Mouse (Mus musculus): ENCODE measurements at regions not wholly inside any gene's neighbourhood (a gene's known extent, or its start where the extent isn't known, plus 50 kb on each side); places are given as distances from the start of the nearest gene placed in this dataset.
"Not testable (repeated sequence)": the region's sequence is repeated elsewhere in the genome, so short reads cannot be mapped to it uniquely, and the experiment has no call there.

- no peak overlapping the region for H3K9ac ChIP-seq (replicated peaks; ENCODE audit: low read length)
- no peaks in the 10 kb centered on the region for H3K4me1 ChIP-seq (ENCODE audit: insufficient read depth, low read length)
- 88% methylated on average over 2 of the region's 2 CpGs for WGBS
- H3K27ac ChIP-seq, result no peak overlapping the region
- no peaks in the 10 kb centered on the region for H3K27me3 ChIP-seq (ENCODE audit: insufficient read depth, low read length)
- no peak overlapping the region for H3K4me3 ChIP-seq (ENCODE audit: low read length)
- H3K4me2 ChIP-seq (ENCODE audit: low read depth, low read length), result no peak overlapping the region
- no peak for TF ChIP-seq CTCF (IDR thresholded peaks at IDR 0.05; ENCODE audit: low read depth)
- no peaks in the 10 kb centered on the region for H3K9me3 ChIP-seq (ENCODE audit: low read length)
- DNase-seq (ENCODE audit: low spot score) (no peak), ATAC-seq (no peak)
- no peaks in the 10 kb centered on the region for H3K36me3 ChIP-seq (ENCODE audit: insufficient read depth, low read length)
These were observed 165.8 kb upstream of the Nudt12 start for GRCm38 (mm10) chr17:59179018-59179417.

- DNase-seq (ENCODE audit: low spot score), result no peak
- Histone ChIP-seq H3K27ac (no peak overlapping the region), H3K9ac (replicated peaks; ENCODE audit: low read length) (no peak overlapping the region), H3K36me3 (ENCODE audit: insufficient read depth, low read length) (no peaks in the 10 kb centered on the region), H3K27me3 (ENCODE audit: insufficient read depth, low read length) (no peaks in the 10 kb centered on the region), H3K4me2 (ENCODE audit: low read depth, low read length) (no peak overlapping the region), H3K4me1 (ENCODE audit: insufficient read depth, low read length) (no peaks in the 10 kb centered on the region), H3K4me3 (ENCODE audit: low read length) (no peak overlapping the region), H3K9me3 (ENCODE audit: low read length) (no peaks in the 10 kb centered on the region)
- no peak for ATAC-seq
- WGBS, result 83% methylated on average over 2 of the region's 2 CpGs
- no peak for TF ChIP-seq CTCF (IDR thresholded peaks at IDR 0.05; ENCODE audit: low read depth)
These were observed 143.2 kb upstream of the Nudt12 start for GRCm38 (mm10) chr17:59156345-59156744.

DNA sequence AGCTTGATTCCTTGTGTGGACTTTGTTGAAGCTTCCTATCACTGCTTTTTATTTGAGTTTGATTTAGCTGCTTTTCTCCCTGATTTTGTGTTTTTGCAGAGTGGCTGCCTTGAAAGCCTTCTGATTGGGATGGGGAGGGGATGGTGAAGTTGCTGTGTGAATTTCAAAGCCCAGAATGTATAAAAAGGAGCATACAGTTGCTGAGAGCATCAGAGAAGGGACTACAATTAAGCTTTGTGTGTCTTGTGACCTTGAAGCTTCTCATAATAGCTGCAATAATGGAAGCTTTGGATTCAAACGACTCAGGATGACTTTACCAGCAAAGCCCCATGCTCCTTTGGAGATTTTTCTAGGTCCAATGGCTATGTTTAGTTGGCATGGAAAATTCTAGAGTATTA is 130.6 kb upstream of the Nudt12 start:
- no peak for ATAC-seq
- no peak overlapping the region for H3K4me2 ChIP-seq (ENCODE audit: low read depth, low read length)
- H3K9ac ChIP-seq (replicated peaks; ENCODE audit: low read length), result no peak overlapping the region
- H3K27ac ChIP-seq, result no peak overlapping the region
- 24% methylated on average over 1 of the region's 1 CpGs for WGBS
- no peaks in the 10 kb centered on the region for H3K4me1 ChIP-seq (ENCODE audit: insufficient read depth, low read length)
- H3K36me3 ChIP-seq (ENCODE audit: insufficient read depth, low read length), result no peaks in the 10 kb centered on the region
- H3K27me3 ChIP-seq (ENCODE audit: insufficient read depth, low read length), result no peaks in the 10 kb centered on the region
- no peak overlapping the region for H3K4me3 ChIP-seq (ENCODE audit: low read length)
- no peak for DNase-seq (ENCODE audit: low spot score)
- no peak for TF ChIP-seq CTCF (IDR thresholded peaks at IDR 0.05; ENCODE audit: low read depth)
- H3K9me3 ChIP-seq (ENCODE audit: low read length), result no peaks in the 10 kb centered on the region

DNA sequence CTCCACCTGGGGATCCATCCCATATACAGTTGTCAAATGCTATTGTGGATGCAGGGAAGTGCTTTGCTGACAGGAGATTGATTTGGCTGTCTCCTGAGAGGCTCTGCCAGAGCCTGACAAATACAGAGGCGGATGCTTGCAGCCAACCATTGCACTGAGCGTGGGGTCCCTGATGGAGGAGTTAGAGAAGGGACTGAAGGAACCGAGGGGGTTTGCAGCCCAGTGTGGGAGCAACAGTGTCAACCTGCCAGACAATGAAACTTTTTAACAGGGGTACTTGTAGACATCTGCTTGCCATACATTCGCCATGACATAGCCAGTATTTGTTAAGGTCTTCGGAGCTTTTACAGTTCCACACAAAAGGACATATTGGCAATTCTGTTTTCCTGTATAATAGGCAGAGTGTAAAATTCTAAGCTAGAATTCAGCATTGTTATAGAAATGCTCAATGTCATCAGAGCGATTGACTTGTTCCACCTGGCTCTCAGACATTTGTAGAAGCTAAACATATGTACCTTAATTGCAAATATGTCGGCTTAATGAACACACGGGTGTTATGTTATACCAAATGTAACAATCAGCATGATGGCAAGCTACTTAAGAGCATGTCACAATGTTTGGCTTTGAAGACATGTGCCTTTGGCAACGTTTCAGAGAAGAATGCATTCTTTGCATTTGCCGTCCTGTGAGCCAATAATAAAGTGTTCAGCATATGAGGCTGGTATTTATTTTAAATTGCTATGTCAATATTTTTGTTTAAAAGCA is 130.0 kb upstream of the Nudt12 start:
- no peaks in the 10 kb centered on the region for H3K27me3 ChIP-seq (ENCODE audit: insufficient read depth, low read length)
- no peak overlapping the region for H3K9ac ChIP-seq (replicated peaks; ENCODE audit: low read length)
- H3K36me3 ChIP-seq (ENCODE audit: insufficient read depth, low read length), result no peaks in the 10 kb centered on the region
- 56% methylated on average over 10 of the region's 10 CpGs for WGBS
- DNase-seq (ENCODE audit: low spot score), result no peak
- H3K4me1 ChIP-seq (ENCODE audit: insufficient read depth, low read length), result no peaks in the 10 kb centered on the region
- TF ChIP-seq CTCF (IDR thresholded peaks at IDR 0.05; ENCODE audit: low read depth), result no peak
- H3K4me3 ChIP-seq (ENCODE audit: low read length), result no peak overlapping the region
- ATAC-seq, result no peak
- H3K4me2 ChIP-seq (ENCODE audit: low read depth, low read length), result no peak overlapping the region
- no peaks in the 10 kb centered on the region for H3K9me3 ChIP-seq (ENCODE audit: low read length)
- no peak overlapping the region for H3K27ac ChIP-seq

DNA sequence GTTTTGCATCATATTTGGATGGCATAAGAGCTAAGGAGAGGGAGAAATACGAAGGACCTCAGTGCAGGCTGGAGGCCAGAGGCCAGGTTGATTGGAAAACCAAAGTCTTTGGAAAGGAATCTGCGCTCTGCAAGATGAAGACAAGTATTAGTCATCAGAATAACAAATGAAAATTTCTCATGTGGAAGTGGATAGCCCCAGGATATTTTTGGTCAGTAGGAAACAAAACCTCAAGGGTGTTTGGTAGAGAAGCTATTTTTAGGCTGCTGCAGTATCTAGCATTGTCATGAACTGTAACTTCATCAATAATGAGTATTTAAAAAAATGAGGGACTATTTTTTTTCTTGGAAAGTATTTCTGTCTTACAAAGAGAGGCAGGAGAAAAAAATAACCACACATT is 125.6 kb upstream of the Nudt12 start:
- H3K36me3 ChIP-seq (ENCODE audit: insufficient read depth, low read length), result no peaks in the 10 kb centered on the region
- H3K27me3 ChIP-seq (ENCODE audit: insufficient read depth, low read length), result no peaks in the 10 kb centered on the region
- H3K4me3 ChIP-seq (ENCODE audit: low read length), result no peak overlapping the region
- ATAC-seq (no peak), DNase-seq (ENCODE audit: low spot score) (no peak)
- no peak overlapping the region for H3K4me2 ChIP-seq (ENCODE audit: low read depth, low read length)
- no peak overlapping the region for H3K27ac ChIP-seq
- H3K4me1 ChIP-seq (ENCODE audit: insufficient read depth, low read length), result no peaks in the 10 kb centered on the region
- H3K9me3 ChIP-seq (ENCODE audit: low read length), result no peaks in the 10 kb centered on the region
- no peak for TF ChIP-seq CTCF (IDR thresholded peaks at IDR 0.05; ENCODE audit: low read depth)
- WGBS, result 88% methylated on average over 2 of the region's 2 CpGs
- H3K9ac ChIP-seq (replicated peaks; ENCODE audit: low read length), result no peak overlapping the region

- no peak for ATAC-seq
- Histone ChIP-seq H3K4me2 (ENCODE audit: low read depth, low read length) (no peak overlapping the region), H3K36me3 (ENCODE audit: insufficient read depth, low read length) (no peaks in the 10 kb centered on the region), H3K9me3 (ENCODE audit: low read length) (no peaks in the 10 kb centered on the region), H3K27me3 (ENCODE audit: insufficient read depth, low read length) (no peaks in the 10 kb centered on the region), H3K4me1 (ENCODE audit: insufficient read depth, low read length) (no peaks in the 10 kb centered on the region), H3K4me3 (ENCODE audit: low read length) (no peak overlapping the region), H3K9ac (replicated peaks; ENCODE audit: low read length) (no peak overlapping the region), H3K27ac (no peak overlapping the region)
- peak; percentile 63 for TF ChIP-seq CTCF (IDR thresholded peaks at IDR 0.05; ENCODE audit: low read depth)
- 9% methylated on average over 5 of the region's 5 CpGs for WGBS
- DNase-seq (ENCODE audit: low spot score), result peak; percentile 62
These were observed 86.2 kb upstream of the Nudt12 start for GRCm38 (mm10) chr17:59099376-59099775.

- not testable (repeated sequence) for H3K9ac ChIP-seq (replicated peaks; ENCODE audit: low read length); H3K4me3 ChIP-seq (ENCODE audit: low read length); H3K9me3 ChIP-seq (ENCODE audit: low read length); H3K27me3 ChIP-seq (ENCODE audit: insufficient read depth, low read length); ATAC-seq; H3K4me1 ChIP-seq (ENCODE audit: insufficient read depth, low read length); DNase-seq (ENCODE audit: low spot score); H3K4me2 ChIP-seq (ENCODE audit: low read depth, low read length); H3K27ac ChIP-seq; H3K36me3 ChIP-seq (ENCODE audit: insufficient read depth, low read length)
- WGBS, result 87% methylated on average over 2 of the region's 6 CpGs
These were observed 63.7 kb upstream of the Nudt12 start for GRCm38 (mm10) chr17:59076846-59077245.

DNA sequence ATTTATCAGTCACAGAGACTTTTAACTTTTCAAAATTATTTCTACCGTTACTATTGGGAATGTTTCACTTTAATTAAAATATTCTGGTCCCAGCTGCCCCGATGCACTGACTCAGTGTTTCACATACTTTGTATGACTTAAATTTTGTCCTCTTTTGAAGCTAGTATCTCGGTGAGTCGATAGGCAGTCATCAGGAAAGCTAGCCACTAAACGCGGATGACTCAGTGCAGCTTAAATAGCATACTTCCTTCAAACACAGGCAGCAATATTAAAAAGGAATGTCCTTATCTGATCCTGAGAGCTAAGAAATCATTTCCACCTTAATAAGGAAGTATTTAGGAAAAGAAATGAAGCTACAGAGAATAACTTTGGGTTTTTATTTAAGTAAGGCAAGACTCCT is 63.2 kb upstream of the Nudt12 start:
- not testable (repeated sequence) for H3K27ac ChIP-seq; H3K27me3 ChIP-seq (ENCODE audit: insufficient read depth, low read length); H3K36me3 ChIP-seq (ENCODE audit: insufficient read depth, low read length); H3K4me1 ChIP-seq (ENCODE audit: insufficient read depth, low read length); H3K9me3 ChIP-seq (ENCODE audit: low read length); H3K9ac ChIP-seq (replicated peaks; ENCODE audit: low read length); H3K4me3 ChIP-seq (ENCODE audit: low read length); DNase-seq (ENCODE audit: low spot score); H3K4me2 ChIP-seq (ENCODE audit: low read depth, low read length); ATAC-seq
- 88% methylated on average over 2 of the region's 6 CpGs for WGBS
